Mouse (Mus musculus) E14TG2a.4 (cell line): ENCODE measurements at regions not wholly inside any gene's neighbourhood (a gene's known extent, or its start where the extent isn't known, plus 50 kb on each side); places are given as distances from the start of the nearest gene placed in this dataset.

Source experiments
- CTCF ChIP-seq: conservative IDR thresholded peaks from 2 replicates; pipeline ENCODE4 v1.5.1; 2014; ENCODE audit warnings: low read length
- NANOG ChIP-seq: IDR thresholded peaks from 2 replicates; pipeline ENCODE4 v1.6.1; 2014; ENCODE audit warnings: borderline replicate concordance, low read length, mixed read lengths

DNA sequence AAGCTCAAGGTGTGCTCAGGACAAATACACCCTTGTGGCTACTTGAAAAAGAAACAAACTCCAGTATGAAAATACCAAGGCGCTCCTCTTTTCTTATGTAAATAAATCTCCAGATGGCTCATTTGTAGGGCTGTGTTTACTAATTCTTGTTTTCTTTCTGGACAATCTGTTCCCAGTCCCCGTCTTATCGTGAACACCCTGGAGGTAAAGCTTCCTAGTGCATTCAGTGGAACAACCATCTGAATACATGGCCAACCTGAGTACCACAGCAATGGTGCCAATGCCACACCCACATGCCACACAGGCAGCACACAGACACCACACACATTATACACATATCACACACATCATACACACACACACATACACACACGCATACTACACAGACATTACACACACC, 396.1 kb downstream of the Wdr11 start:
- no peak for TF ChIP-seq CTCF
- no peak for TF ChIP-seq NANOG
